Mouse (Mus musculus) right cerebral cortex, postnatal 4 days (tissue): ENCODE results near the gene Usp8.

Experiments used
- DNase-seq: peaks from one replicate; pipeline ENCODE4 v3.0.0-alpha.2; 2022

The Usp8 gene

DNA sequence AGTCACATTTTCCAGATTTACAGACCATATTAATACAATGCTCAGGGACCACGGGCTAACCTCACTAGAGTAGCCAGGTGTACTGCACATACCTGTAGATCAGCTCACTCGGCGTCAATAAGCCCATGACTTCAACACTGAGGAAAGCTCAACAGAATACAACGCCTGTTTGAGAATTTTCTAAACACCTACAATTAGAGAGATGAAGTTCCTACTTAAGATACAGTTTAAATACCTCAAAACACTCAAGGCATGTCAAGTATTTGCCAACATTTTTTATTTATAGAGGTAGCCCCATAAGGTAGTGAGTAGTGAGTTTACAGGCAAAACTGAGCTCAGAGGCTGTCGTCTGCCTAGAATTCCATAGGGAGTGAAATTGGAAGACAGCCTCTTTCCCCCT is 36.3 kb downstream of the Usp8 start:
- DNase-seq, result no peak

DNA sequence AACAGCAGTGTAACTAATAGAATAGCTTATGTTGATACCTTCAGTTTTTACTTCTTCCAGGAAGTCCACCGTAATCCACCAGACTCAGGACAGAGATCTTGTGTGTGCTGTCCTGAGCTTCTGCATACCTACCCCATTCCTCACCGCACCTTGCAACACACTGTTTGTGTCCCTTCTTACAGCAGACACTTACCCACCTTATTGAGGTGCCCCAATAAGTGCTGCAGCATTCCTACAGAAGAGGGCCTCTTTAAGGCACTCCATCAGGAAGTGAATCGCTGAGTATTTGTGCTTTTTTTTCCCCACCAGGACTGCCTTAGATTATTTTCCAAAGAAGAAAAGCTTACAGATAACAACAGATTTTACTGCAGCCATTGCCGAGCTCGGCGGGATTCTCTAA is 48.5 kb downstream of the Usp8 start:
- DNase-seq, result no peak

DNA sequence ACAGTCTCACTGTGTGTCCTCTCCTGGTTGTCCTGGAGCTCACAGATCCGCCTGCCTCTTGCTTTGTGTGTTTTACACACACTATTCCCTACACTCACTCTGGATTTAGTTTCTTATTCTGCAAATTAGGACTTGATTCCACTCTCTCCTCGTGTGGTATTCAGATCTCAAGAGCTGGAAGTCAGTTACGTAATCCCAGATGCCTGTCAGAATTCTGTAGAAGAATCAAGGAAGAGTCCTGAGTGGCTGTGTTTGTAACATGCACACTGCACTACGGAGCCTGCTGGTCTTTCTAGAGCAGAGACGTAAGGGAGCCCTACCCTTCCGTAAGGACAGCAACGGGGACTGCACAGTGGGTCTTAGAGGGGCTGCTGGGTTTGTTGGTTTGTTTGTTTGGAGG is 52.2 kb downstream of the Usp8 start:
- DNase-seq, result no peak

DNA sequence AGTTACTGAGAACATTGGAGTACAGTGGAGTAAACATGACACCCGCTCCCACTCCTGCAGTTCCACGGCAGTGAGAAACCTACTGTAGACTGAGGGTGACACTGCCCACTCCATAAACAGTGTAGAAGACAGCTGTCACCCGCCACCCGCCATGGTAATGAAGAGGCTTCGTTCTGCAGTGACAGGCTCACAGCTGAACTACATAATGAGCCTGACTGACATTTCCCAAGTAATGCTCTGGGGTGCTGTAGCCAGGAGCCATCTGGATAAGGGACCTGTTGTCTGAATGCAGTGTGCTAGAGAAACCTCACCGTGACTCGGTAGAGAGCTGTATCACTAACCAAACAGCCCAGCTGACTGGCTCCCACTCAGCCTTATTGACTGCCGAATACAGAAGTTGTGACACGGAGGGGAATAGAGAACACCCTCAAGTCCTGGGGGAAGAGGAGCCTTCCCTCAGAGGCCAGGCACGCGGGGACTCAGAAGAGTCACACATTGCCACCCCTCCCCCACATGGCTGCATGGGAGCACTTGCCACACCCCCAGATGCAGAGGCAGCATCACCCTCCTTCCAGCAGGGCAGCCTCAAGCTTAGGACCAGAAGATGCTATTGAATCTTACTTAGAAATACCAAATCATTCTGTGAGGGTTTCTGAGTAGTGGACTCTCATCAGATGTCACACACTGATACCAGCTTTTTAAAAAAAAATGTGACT is 58.9 kb downstream of the Usp8 start:
- DNase-seq, result no peak

DNA sequence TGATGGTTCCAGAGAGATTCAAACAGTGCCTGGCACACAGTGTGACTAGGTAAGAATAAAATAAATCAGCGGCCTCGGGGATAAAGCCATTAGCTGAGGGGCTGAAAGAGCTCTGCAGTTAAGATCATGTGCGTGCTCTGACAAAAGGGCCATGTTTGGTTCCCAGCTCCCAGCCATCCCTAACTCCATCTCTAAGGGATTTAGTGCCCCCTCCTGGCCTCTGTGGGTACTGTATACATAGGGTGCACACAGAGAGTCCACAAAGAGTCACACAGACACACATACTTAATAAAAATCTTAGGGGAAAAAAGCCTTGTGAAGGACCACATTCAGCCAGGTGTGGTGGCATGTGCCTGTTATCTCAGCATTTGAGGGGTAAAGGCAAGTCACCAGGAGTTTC is 60.5 kb downstream of the Usp8 start:
- no peak for DNase-seq

DNA sequence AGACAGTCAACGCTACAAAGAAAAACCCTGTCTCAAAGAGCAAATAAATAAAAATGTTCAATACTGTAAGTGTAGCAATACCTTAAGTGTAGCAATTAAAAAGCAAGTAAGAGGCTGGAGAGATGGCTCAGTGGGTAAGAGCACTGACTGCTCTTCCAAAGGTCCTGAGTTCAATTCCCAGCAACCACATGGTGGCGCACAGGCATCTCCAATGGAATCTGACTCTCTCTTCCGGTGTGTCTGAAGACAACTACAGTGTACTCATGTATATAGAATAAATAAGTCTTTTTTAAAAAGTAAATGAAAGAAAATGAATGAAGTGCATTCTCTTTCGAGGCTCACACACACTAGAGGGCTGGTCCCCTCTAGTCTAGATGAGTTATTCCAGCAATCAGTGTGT is 61.1 kb downstream of the Usp8 start:
- DNase-seq, result no peak

DNA sequence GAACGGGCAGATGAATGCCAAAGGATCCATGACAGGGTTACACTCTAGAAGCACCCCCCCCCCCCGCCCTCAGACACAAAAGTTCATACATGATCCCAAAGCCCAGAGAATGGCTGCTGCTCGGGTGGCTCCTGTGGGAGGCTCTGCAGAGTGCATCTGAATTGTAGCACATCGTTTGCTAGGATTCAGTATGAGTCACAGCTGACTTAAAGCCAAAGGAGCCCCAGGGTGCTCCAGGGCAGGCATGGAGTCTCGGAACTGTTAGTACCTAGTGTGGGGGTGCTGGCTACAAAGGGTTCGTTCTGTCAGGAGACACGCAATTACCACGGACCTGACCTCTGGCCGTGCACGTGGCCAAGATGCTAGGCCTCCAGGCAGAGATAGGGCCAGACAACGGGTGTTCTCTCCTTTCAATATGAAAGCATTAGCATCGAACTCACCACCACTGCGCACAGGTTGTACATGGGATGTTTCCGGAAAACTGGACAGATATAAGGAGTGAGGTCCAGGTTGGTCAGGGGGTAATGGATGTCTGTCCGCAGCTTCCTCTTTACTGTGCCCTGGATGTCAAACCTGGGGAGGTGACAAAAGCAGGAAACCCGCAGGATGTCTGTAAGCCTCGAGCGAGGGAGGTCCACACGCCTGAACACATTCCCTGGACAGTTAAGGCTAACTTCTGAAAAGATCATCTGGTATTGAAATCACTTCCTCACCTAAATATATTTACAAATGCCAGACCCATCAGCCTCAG is 62.5 kb downstream of the Usp8 start:
- DNase-seq, result no peak

DNA sequence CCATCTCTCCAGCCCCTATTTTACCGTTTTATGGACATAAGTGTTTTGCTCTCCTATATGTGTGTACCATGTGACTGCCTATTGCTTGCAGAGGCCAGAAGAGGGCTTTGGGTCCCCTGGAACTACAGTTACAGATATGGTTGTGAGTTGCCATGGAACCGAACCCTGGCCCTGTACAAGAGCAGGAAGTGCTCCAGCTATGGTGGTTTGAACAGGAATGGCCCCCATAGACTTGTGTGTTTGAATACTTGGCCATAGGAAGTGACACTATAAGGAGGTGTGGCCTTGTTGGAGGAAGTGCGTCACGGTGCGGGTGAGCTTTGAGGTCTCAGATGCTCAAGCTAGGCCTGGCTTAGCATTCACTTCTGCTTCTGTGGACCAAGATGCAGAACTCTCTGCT is 65.1 kb downstream of the Usp8 start:
- no peak for DNase-seq

DNA sequence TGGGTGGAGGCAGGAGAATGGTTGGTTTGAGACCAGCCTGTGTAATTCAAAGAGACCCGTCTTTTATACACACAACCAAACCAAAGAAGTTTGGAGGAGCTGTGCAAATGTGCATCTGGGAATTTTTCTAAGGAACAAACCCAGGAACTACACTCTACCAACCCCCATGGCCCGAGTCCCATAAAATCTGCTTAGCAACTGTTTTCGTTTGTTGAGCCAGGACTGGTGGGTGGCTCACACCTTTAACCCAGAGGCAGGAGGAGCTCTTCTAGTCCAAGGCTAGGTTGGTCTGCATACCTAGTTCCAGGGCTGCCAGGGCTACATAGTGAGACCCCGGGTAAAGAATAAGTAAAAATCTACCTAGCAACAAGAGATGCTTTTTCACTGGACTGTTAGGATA is 68.8 kb downstream of the Usp8 start:
- DNase-seq, result no peak

DNA sequence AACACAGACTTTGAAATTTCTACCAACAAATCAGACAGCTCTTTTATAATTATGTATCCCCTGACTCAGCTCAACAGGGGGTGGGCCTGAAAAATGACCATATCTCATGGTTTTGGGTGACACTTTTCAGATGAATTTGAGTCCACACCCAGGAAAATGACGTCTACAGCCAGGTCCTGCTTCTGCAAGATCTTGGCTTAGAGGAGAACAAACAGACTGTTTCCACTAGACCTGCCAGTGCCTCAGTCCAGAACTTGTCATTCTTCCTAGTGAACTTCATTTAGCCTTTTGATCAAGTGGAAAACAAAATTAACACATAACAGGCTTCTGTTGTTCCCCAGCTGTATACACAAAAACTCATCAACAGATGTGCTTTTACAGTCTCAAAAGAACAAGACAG is 69.3 kb downstream of the Usp8 start:
- DNase-seq, result no peak

DNA sequence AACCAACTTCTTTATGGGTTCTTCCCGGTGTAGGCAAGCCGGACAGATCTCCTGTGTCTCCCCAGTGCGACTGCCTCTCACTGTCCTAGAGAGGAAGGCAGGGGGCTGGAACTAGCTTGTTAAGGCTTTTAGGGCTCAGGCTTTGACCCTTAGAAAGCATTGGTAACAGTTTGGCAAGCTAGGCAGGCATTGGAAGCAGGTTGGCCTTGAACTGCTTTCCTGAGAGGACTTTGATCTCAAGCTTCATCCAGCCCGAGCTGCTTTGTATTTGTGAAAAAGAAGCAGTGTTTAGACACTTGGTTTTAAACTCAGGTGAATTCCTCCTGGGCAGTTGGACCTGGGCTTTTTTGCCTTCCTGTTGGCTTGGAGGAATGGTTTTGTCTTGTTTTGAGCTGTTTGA is 71.7 kb downstream of the Usp8 start:
- DNase-seq, result no peak

DNA sequence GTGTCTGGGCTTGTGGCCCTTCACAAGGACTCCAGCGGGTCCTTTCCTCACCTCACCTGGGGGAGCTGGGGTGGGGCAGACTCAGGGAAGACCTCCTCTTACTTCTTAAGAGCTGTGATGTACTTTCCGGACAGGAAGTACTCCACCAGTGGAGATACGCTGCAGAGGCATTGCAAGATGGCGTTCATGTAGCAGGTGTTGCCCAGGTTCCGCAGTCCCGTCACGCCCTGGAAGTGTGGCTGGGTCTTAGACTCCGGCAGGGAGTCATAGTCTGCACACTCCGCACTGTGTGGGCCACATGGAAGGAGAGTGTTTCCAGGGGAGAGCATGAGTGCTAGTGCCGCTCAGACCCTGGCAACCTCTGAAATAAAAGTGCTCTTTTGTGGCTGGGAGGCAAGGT is 73.2 kb downstream of the Usp8 start:
- no peak for DNase-seq

DNA sequence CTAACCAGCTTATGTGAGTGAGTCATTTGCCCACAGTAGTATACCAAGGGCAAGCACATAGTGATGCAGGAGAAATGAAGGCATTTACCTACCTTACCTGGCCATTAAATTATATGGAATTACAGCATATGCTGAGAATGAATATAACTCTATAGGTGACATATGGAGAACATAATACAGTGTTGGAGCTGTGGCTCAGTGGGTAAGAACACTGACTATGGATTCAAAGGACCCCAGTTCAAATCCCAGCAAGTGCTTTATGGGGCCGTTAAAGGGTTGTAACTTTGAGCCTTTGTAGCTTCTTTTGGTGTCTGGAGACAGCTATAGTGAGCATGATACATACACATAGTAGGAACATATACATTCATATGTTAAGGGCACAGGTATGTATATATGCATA is 74.3 kb downstream of the Usp8 start:
- no peak for DNase-seq

DNA sequence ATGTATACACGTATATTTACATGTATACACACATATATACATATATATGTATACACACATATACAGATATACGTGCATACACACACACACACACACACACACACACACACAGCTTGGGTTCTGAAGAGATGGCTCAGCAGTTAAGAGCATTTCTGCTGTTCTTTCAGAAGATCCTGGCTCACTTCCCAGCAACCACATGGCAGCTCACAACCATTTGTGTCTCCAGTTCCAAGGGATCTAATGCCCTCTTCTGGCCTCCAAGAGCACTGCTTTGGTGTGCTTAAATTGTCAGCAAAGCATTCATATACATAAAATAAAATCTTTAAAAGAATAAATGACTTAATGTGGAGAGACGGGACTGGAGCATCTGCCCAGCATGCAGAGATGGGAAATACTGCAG is 75.3 kb downstream of the Usp8 start:
- peak; percentile 66 for DNase-seq

DNA sequence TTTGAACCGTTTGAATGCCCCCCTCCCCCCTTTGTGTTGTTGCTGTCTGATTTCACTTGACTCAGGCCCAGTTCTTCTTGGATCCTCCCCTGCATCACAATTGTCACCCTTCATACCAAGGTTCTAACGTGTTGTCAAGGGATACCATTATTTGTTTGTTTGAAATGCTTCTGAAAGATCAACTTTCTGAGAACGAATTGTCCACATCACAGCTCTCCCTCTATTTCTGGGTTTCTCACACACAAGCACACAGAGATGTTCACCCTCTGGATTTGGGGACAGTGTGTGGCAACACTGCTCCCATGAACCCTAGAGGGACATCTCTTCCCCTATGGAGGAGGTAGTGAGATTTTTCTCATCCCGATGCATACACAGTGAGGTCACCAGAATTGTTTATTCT is 76.2 kb downstream of the Usp8 start, which contains the start of gene Usp50:
Usp50 (minus strand) TSS at position 101 of the 400 bp plus-strand sequence.
- no peak for DNase-seq

DNA sequence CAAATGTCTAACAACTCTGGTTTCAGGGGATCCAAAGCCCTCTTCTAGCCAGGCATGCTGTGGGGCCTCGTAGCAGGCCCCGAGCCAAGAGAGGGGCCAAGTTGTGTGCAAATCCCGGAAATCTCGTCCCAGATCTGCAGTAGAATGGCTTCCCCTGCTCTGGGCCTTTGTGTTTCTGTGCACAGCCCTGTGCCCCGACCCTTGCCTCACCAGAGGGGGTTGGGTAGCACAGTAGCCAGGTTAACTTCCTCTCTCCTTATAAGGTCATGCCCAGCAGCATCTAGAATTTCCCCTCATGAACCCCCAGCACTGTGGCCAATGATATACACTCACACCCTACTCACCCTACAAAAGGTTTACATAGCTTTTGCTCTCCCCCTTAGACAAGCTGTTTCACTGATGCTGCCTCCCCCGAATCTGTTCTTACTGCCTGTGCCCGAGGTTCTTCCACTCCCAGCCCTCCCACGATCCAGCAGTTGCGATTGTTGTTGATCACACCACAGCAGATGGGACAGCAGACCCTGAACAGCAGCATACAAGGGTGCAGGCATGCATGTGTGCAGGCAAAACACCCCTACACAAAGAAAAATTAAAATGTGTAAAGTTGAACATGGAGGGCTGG is 80.7 kb downstream of the Usp8 start:
- DNase-seq, result no peak

DNA sequence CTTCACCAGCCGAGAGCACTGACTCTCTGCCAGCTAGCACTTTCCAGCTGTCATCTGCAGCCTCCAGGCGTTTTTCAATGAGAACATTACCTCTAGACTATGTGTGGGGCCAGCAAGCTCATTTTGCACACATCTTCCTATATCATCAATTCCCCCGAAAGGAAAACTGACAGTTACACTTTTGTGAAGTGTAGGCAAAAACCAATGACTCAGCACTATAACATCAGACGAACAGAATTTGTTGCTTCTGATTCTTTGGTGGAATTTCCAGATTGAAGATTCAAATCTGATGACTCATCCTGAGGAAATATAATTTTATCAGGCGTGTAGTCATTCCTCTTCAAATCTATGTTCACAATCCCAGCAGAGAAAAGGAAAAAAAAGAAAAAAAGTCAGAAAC is 85.5 kb downstream of the Usp8 start:
- DNase-seq, result no peak

DNA sequence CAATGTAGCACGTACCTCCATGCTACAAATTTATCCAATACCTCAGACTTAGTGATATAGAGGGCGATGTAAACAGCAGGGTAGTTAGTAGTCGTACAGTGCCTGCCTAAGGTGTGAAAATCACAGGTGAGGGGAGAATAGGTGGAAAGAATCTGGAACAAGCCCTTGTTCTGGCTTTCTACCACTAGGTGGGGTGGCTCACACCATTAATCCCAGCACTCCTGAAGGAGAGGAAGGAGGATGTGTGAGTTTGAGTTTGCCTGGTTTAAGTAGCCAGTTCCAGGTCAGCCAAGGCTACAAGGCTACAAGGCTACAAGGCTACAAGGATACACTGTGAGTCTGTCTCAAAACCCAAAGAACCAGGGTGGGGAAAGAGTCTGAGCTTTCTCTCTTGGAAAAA is 88.6 kb downstream of the Usp8 start:
- no peak for DNase-seq

DNA sequence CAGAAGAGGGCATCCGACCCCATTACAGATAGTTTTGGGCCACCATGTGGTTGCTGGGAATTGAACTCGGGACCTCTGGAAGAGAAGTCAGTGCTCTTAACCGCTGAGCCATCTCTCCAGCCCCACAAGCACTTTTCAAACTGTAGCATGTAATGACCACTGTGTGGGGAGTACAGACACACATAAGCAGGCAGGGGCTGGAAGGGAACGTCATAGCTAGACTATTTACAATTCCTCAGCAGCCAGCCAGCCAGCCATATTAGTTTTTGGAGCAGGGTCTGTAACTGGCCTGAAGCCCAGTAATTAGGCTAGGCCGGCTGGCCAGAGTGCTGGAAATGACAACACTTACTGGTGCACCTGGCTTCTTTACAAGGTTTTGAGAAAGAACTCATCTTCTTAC is 91.3 kb downstream of the Usp8 start:
- DNase-seq, result no peak

DNA sequence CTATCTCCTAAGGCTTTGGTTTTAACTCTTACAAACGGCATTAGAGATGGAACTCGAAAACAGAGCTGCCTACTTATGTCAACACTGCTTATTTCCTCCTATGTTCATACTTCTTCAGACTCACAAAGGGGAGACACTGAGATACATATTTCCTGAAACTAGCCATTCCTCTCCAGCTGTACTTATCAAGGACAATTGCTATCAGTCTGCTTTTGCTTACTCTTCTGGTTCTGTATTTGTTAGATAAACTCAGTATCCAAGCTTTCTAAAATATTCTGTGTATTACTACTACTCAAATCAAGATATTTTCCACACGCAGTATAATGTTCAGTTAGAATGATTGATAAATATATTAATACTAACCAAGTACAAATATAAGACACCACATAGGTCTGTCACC is 94.9 kb downstream of the Usp8 start:
- DNase-seq, result no peak
